Mouse (Mus musculus): ENCODE measurements around the gene Pygm.
A peak's percentile ranks its signal among the peaks of the same experiment; 100 is the strongest.

The Pygm gene

DNA sequence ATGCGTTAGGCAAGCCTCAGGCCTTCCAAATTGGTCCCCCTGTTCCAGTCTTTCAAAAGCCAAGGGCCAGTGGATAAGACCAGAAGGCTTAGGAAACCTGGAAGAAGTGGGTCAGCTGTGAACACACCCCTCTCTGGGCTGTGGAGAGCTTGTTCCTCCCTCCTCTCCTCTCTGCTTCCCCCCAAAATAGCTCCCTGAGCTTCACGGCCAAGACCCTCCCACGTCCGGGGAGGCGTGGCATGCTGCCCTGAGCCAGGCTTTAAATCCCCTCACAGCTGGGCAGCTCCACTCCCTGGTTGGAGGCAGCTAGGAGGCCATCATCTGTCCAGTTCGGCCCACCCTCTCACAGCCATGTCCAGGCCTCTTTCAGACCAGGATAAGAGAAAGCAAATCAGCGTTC, at the start of gene Pygm:
TSS of gene Pygm (plus strand) at position 272 of the 400 bp plus-strand sequence.
- peak; percentile 99 for DNase-seq

DNA sequence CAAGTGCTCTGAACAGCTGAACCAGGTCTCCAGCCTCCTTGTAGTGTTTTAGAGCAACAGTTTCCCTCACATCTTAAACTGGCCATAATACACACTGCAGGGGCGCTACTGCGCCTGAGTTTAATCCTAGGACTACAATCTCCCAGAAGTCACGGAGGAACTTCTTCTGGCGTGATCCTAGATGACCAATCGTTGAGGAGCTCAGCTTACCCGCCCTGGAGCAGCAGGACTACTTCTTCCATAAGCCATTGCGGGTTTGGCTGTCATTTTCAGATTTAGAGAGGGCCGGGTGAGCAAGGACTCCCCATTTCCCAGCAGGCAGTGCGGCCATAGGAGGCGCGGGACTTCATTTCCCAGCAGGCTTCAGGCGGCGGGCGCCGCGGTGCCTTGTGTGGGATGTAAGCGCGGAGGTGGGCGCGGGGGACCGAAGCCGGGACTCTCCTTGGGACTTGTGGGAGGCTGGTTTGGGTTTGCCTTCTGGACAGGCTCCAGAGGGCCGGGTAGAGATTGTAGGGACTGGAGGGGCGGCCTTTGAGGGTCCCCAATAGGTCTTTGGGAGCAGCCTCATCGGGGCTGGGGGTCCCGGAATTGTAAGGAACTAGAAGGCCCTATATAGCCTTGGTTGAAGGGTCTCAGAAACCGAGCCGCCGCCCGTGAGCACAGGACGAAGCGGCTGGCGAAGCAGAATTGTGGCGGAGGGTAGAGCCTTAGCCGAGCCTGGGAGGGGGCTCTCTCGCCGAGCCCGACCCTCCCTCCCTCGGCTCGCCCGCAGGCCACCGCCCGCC, 49.3 kb upstream of the Pygm start, which contains the start of gene Men1:
TSS of gene Men1 (plus strand) at position 307 of the 785 bp plus-strand sequence.
- peak; percentile 100 for DNase-seq

DNA sequence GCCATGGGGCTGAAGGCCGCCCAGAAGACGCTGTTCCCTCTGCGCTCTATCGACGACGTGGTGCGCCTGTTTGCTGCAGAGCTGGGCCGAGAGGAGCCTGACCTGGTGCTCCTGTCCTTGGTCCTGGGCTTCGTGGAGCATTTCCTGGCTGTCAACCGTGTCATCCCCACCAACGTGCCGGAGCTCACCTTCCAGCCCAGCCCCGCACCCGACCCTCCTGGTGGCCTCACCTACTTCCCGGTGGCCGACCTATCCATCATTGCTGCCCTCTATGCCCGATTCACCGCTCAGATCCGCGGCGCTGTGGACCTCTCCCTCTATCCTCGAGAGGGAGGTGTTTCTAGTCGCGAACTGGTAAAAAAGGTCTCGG, 48.8 kb upstream of the Pygm start:
- peak; percentile 96 for DNase-seq

DNA sequence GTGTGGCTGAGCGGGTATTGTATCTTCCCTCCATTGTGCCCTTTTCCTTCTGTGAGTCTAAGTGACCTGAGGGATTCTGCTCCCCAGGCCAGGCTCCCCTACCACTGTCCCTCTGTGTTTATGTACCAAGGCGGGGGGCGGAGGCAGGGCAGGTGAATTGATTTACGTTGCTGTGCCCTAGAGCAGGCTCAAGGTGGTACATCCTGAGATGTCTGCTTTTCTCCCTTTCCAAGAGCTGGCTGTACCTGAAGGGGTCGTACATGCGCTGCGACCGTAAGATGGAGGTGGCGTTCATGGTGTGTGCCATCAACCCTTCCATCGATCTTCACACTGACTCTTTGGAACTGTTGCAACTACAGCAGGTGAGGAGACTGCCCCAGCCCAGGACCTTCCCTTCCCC, 47.3 kb upstream of the Pygm start:
- DNase-seq: no peak

DNA sequence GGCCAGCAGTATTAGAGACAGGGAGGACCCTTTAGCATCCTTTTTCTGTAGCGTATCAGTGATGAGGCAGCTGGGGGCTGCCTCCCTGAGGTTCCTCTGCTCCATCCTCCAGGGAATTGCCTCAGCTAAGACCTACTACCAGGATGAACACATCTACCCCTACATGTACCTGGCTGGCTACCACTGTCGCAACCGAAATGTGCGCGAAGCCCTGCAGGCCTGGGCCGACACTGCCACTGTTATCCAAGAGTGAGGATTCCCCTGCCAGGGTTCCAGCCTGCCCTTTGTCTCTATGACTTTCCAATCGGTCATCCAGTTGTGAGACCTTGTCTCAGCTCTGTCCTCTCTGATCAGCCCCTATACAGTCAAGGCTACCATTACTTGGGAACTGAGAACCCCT, 46.0 kb upstream of the Pygm start:
- DNase-seq: peak; percentile 93

DNA sequence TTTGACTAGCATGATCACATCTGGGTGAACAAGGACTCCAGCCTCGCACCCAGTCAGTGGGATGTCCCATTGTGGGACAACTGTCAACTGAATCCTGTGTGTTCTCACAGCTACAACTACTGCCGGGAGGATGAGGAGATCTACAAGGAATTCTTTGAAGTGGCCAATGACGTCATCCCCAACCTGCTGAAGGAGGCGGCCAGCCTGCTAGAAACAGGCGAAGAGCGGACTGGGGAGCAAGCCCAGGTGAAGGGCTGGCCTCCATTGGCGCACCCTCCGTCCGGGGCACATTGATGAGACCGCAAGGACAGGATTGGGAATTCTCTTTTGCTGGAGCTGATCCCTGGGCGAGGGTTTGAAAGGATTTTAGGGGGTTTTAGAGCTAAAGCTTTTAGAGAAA, 45.5 kb upstream of the Pygm start:
- peak; percentile 92 for DNase-seq

DNA sequence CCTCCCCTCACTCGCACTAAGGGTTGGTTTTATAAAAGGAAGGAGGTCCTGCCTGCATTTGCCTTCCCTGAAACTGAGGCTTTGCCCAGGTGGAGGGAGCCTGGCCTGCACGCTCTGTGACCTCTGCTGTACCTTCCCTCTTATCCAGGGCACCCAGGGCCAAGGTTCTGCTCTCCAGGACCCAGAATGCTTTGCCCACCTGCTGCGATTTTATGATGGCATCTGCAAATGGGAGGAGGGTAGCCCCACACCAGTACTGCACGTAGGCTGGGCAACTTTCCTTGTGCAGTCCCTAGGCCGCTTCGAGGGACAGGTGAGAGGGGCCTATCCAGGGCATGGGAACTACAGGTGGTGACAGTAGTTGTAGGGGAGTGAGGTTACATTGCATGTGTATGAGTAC, 45.0 kb upstream of the Pygm start:
- peak; percentile 95 for DNase-seq

DNA sequence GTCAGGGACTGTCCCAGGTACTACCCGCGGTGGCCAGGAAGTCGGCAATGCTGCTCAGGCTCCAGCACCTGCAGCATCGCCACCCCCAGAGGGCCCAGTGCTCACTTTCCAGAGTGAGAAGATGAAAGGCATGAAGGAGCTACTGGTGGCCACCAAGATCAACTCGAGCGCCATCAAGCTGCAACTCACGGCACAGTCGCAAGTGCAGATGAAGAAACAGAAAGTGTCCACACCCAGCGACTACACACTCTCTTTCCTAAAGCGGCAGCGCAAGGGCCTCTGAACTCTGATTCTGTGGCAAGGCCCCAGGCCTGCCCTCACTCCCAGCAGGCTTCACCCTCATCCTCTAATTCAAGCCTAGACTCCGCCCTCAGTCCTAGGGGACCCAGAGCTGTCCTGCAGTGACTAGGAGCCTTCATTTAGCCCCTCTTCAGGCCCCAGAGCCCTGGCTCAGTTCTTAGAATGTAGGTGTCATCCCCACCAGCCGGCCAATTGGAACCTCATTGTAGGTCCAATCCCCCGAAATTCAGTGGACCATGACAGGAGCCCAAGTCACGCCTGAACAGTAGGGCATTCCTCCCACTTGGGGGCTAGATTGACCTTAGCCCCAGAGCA, 44.2 kb upstream of the Pygm start:
- peak; percentile 99 for DNase-seq

DNA sequence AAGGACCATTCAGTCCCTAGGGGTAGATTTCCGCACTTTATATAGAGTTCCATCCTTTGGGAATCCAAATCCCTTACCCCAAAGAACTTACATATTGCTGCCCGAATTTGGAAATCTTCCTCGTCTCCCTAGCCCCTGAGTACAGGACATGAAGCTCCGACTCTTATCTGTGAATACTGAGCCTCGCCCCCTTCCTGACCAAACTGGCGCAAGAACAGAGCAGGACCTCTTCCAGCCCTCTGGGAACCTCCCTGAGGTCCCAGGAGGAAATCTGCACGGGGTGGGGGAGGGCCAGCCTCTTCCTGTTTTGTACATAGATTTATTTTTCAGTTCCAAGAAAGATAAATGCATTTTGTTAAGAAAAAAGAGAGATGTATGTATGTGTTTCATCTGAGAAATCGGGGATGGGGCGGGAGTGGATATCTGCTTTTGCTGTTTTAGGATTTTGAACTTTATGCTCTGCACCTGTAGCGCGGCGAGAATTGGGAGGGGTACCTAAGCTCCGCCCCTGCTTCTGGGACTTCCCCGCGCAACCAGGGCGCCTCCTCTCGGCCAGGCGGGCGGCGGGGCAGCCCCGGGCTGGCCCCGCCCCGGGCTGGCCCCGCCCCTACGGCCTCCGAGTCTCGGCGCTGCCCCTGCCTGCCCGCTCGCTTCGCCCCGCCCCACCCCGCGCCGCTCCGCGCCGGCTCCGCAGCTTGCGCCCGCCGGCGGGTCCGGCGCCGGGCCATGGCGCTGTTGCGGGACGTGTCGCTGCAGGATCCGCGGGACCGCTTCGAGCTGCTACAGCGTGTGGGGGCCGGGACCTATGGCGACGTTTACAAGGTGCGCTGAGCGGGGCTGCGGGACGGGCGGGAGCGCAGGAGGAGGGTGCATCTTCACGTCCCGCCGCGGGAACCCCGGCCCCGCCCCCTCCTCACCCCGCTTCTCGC, 43.4 kb upstream of the Pygm start, which contains the start of gene Map4k2:
TSS of gene Map4k2 (plus strand) at position 612 of the 929 bp plus-strand sequence.
- DNase-seq: peak; percentile 99

DNA sequence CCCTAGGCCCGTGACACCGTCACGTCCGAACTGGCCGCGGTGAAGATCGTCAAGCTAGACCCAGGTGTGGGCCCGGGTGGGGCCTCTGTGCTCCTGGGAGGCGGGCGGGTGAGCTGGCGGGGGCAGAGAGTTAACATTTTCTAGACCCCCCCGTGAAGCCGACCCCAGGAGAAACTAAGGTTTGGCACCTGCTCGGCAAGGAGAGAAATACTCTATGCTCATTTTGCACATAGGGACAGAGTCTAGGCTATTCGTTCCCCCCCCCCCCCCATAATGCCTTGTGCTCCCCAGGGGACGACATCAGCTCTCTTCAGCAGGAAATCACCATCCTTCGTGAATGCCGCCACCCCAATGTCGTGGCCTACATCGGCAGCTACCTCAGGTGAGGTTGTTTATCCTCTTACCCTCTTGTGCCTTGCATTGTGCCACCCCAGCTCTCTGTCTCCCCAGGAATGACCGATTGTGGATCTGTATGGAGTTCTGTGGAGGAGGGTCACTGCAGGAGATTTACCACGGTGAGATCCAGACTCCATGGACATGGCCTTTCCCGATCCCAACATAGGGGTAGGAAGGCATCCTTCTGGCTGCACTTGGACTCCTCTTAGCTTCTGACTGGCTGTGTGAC, 42.6 kb upstream of the Pygm start:
- DNase-seq: peak; percentile 96

DNA sequence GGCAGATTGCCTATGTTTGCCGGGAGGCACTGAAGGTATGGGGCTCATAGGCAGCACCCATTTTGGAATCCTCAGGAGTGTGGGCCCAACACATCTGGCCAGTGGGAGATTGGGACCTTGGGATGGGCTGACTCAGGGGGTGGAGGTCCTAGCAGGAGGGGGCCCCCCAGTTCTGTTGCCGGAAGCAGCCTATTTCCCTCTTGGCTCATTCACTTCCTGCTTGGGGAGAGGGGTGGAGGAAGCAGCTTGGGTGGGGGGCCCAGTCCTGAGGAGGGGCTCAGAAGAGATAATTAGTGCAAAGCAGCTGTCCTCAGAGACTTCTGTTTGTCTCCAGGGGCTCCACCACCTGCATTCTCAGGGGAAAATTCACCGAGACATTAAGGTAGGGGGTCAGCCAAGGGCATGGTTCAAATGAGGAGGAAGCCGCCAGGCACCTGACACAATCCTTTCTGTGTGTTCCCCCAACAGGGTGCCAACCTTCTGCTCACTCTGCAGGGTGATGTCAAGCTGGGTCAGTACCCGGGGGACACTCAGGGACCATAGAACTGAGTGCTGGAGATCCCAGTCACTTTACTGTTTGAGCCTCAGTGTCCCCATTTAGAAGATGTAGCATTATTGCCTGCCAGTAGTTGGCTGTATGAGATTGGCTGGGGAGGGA, 41.8 kb upstream of the Pygm start:
- peak; percentile 97 for DNase-seq

DNA sequence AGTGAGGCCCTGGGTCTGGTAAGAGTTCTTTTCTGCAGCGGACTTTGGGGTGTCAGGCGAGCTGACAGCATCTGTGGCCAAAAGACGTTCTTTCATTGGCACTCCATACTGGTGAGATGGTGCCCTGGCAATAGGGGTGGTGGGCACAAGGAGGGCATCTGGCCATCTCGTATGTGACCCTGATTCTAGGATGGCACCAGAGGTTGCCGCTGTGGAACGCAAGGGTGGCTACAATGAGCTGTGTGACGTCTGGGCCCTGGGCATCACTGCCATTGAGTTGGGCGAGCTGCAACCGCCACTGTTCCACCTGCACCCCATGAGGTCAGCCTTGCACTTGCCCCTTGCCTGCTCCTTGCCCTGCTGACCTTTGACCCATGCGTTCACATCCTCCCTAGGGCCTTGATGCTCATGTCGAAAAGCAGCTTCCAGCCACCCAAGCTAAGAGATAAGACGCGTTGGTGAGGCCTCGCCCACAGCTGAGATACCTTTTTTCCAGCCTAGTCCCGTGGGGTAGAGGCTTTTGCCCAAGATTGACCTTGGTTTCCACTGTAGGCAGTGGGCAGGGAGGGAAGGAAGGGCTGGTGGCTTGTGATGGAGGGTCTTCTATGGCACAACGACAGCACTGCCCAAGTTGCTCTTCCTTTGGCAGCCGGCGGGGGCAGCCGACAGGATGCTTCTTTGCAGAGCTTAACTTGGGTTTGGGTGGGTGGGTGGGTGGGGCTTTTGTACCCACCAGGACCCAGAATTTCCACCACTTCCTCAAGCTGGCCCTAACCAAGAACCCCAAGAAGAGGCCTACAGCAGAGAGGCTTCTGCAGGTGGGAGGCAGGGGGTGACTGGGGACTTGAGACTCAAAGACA, 40.9 kb upstream of the Pygm start:
- DNase-seq: peak; percentile 95

DNA sequence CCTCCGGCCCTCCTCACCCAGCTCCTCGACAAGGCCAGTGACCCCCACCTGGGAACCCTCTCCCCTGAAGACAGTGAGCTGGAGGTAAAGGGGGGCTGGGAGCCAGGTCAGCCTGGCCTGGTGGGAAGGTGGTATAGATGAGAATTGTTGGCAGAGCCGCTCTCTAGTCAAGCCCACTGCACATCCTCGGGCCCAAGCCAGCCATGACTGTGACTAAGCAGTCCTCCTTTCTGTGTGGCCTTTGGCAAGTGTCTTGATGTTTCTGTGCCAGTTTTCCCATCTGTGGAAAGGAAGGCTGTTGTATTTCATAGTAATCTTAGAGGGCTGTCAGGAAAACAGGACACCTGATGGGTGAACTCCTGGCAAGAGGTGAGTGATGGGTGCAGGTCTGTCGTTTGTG, 40.2 kb upstream of the Pygm start:
- DNase-seq: peak; percentile 95

DNA sequence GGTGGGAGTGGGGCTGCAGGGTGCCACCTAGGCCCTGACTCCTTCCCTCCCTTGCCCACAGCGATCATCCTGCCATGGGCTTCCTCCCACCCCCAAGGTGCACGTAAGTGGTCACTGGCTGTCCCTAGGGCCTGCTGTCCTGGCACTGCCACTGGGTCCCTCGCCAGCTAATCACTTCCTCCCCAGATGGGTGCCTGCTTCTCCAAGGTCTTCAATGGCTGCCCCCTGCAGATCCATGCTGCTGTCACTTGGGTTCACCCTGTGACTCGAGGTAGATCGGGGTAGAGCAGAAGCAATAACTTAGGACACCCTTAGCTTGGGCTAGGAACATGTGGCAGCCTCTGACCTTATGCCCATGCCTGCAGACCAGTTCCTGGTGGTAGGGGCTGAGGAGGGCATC, 38.2 kb upstream of the Pygm start:
- DNase-seq: peak; percentile 91

DNA sequence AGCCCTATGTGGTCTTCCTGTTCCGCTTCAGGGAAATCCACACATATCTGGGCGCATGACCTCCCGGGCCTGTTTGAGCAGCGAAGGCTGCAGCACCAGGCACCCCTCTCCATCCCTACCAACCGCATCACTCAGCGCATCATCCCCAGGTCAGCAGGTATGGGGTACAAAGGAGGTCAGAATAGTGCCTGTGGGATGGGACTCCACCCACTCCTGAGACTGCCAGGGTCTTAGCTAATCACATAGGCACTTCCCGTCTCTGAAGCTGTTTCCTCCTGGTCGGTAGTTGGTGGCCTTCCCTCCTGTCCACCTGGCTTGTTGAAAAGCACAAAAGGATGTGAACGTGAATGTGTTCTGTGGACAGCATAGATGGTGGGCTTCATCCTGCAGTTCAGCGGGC, 37.5 kb upstream of the Pygm start:
- peak; percentile 96 for DNase-seq

DNA sequence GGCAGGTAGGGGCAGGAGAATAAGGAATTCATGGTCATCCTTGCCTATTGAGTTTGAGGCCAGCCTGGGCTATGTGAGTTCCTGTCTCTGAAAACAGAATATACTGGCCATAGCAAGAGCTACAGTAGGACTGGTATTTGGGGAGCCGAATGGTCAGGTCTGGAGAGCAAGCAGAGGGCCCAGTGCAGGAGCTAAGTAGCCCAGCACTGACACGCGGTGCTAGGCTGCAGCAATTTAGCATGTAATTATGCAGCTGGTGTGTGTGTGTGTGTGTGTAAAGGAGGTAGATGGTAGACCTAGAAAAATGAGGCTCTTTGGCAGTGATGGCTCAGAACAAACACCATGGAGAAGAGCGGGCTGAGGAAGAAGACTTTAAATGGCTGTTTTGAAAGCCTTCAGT, 36.6 kb upstream of the Pygm start:
- peak; percentile 83 for DNase-seq

DNA sequence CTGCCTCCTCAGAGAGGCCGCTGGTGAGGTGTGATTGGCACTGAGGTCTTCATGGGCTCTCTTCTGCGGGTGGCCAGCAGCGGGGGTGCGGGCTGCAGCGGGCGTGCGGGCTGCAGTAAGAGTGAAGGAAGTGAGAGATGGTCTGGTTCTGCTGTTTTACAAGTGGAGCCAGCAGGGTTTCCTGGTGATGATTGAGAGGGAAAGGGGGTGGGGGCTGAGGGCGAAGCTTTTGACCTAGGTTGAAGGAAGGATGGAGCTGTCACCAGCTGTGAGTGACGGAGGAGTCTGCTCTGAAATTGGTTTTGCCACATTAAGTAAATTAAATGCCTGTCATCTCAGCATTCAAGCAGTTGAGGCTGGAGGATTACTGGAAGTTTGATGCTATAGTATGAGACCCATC, 35.5 kb upstream of the Pygm start:
- peak; percentile 90 for DNase-seq

DNA sequence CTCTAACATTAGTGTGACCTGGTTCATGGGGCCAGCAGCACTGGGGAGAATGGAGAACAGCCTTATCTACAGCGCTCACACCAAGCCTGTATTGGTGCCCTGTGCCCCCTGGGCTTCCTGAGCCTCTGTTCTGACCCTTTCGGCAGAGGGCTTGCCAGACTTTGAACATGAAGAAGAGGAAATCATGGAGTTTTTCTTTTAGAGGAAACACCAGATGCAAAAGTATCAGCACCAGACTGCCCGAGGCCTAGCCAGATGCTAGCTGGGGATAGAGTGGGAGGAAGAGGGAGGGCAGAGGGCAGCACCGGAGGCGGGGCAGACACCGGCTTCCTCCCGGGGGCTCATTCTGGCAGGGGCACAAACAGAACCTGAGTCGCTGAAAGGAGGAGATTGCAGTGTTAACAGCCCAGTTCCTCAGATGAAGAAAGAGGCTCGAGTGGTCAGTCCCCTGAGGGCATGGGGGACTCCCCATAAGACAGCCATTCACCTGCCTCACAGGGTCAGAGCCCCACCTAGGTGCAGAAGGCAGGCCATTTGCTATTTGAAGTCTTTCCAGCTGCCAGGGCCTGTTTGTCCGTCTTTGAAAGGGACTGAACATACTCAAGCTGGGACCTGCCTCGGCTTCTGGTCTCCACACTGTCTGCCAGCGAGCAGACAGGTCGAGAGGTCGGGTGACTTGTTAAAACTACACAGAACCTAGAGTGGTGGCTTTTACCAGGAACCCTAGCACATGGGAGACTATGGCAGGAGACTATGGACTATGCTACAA, 34.8 kb upstream of the Pygm start:
- DNase-seq: peak; percentile 97

DNA sequence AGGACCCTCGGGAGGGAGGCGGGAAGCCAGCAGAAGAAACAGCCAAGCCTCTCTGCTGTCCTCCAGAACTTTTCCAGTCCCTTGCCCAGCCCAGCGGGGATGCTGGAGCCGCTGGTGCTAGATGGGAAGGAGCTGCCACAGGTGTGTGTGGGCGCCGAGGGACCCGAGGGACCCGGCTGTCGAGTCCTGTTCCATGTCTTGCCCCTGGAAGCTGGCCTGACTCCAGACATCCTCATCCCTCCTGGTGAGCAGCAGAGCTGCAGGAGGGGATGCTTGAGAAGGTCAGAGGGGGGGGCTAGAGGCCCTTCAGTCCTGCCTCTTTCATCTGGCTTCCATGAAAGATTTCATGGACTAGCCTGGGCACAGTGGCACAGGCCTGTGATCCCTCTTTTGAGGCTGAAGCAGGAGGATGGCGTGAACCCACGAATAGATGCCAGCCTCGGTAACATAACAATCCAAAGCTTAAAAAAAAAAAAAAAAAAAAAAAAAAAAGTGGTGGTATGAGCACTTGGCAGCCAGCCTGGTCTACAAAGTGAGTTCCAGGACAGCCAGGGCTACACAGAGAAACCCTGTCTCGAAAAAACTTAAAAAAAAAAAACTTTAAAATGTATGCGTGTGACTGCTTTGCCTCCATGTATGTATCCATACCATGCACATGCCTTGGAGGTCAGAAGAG, 32.6 kb upstream of the Pygm start:
- peak; percentile 90 for DNase-seq

DNA sequence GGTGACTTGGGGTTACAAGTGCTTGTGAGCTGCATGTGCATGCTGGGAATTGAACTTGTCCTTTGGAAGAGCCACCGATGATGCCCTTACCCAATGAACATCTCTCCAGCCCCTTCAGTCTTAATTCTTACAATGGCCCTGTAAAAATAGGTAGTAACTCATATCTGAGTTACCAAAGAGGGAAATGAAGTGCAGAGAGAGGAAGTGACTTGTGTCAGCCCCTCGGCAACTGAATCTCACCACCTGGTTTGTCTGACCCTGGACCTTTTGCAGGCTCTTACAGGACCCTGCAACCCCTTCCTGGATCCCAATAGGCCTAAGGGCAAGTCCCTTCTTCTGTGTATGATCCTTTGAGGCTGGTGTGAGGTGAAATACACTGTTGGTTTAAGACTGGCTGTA, 32.1 kb upstream of the Pygm start:
- DNase-seq: no peak

All from heart, adult 11 months (tissue).